Mouse (Mus musculus) ES-E14 (cell line): Measurements from ENCODE around the gene Rapgef6.

ENCODE experiments used
- CHD2 ChIP-seq: IDR thresholded peaks from 2 replicates; pipeline ENCODE4 v1.6.1; 2014; ENCODE audit warnings: mild to moderate bottlenecking, low read depth, low read length, inconsistent platforms
- ZC3H11A ChIP-seq: IDR thresholded peaks from 2 replicates; pipeline ENCODE4 v1.6.1; 2012; ENCODE audit warnings: low read depth, mild to moderate bottlenecking, inconsistent platforms, low read length, borderline replicate concordance
- ZNF384 ChIP-seq: IDR thresholded peaks from 2 replicates; pipeline ENCODE4 v1.6.1; 2012; ENCODE audit warnings: low read depth, low read length, inconsistent platforms

DNA sequence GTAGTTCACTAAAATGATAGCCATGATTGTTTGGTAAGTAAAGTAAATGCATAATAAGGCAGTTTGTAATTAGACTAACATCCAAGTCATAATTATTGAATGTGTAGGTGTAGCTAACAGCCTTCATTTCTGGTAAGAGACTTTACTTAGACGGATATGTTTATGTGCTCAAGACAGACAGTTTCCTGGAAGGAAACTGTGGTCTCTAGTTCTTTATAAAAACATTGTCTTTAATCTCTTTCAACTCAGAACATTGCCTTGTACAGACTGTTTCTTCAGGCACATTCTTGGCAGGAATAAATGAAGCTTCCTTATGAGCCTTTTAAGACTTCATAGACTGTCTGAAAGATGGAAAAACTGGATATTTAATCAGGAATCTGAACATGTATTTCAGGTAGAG, 45.3 kb downstream of the Rapgef6 start:
- no peak for TF ChIP-seq ZC3H11A
- TF ChIP-seq CHD2: no peak
- no peak for TF ChIP-seq ZNF384
